Mouse (Mus musculus) midbrain, postnatal 0 days (tissue): ENCODE measurements around the gene Lyrm7. TPM values are rescaled to one million over a fixed set of nuclear protein-coding genes. Genes with fewer than 3 reads are reported as not detected.

ENCODE experiments used
- ATAC-seq: fragments of 200-750 bp; cut with Nextera tagmentation; 2 replicates; pipeline ENCODE4 v1.8.0; 2017; ENCODE audit warnings: moderate number of reproducible peaks, mild to moderate bottlenecking, moderate TSS enrichment, moderate library complexity; ENCODE audit not compliant: low FRiP score
- DNase-seq: peaks from one replicate; pipeline ENCODE4 v3.0.0-alpha.2; 2015; ENCODE audit warnings: low spot score
- H3K27ac ChIP-seq: fragments of 300-500 bp; sonication (generic); 2 replicates; pipeline ENCODE4 v1.5.1; 2014; ENCODE audit warnings: low read depth, mild to moderate bottlenecking, low read length, mixed read lengths
- H3K27me3 ChIP-seq: fragments of 300-500 bp; sonication (generic); 2 replicates; pipeline ENCODE4 v1.6.1; 2014; ENCODE audit warnings: low read length, control low read depth, mixed read lengths; ENCODE audit not compliant: insufficient read depth
- H3K36me3 ChIP-seq: fragments of 300-500 bp; sonication (generic); 2 replicates; pipeline ENCODE4 v1.6.1; 2014; ENCODE audit warnings: low read length, control low read depth, mixed read lengths; ENCODE audit not compliant: insufficient read depth
- H3K4me1 ChIP-seq: fragments of 300-500 bp; sonication (generic); 2 replicates; pipeline ENCODE4 v1.6.1; 2014; ENCODE audit warnings: mild to moderate bottlenecking, control low read depth, antibody characterized with exemption, low read length, mixed read lengths; ENCODE audit not compliant: insufficient read depth
- H3K4me2 ChIP-seq: fragments of 300-500 bp; sonication (generic); 2 replicates; pipeline ENCODE4 v1.6.1; 2014; ENCODE audit warnings: low read depth, mild to moderate bottlenecking, low read length, mixed read lengths; ENCODE audit not compliant: poor library complexity, severe bottlenecking
- H3K4me3 ChIP-seq: fragments of 300-500 bp; sonication (generic); 2 replicates; pipeline ENCODE4 v1.5.1; 2014; ENCODE audit warnings: low read depth, mild to moderate bottlenecking, low read length, moderate library complexity
- H3K9ac ChIP-seq: fragments of 300-500 bp; sonication (generic); replicated peaks from 2 replicates; pipeline ENCODE4 v1.6.1; 2014; ENCODE audit warnings: mild to moderate bottlenecking, low read length, moderate library complexity, mixed read lengths; ENCODE audit not compliant: poor library complexity, severe bottlenecking
- H3K9me3 ChIP-seq: fragments of 300-500 bp; sonication (generic); 2 replicates; pipeline ENCODE4 v1.6.1; 2016; ENCODE audit warnings: low read length, control low read depth
- CTCF ChIP-seq: IDR thresholded peaks from 2 replicates; pipeline ENCODE4 v1.5.1; 2016; ENCODE audit warnings: antibody characterized with exemption, mild to moderate bottlenecking
- WGBS: fragments of 180-500 bp; shearing (Covaris S2); extraction: QIAGEN DNeasy Blood & Tissue Kit; methylation state at CpG from one replicate; pipeline ENCODE4 v1.1.7; 2014; 5-methylcytosine and 5-hydroxymethylcytosine counted together
- polyA plus RNA-seq: library from polyadenylated mRNA; unstranded; fragments of >200 nt; fragmentation: Nextera tagmentation; extraction: Ambion mirVana; gene quantifications from 2 replicates; pipeline ENCODE4 v1.2.1, GENCODE M21; 2015
- total RNA-seq: library from RNA; depleted of rRNA; stranded (reverse); fragments of >200 nt; gene quantifications from 2 replicates; pipeline ENCODE4 v1.2.3, GENCODE M21; 2014; rRNA removed

The Lyrm7 gene
- total and polyA plus RNA-seq, 2 experiments from 2014 or later = 3.2 to 8.8 TPM

GRCm38 (mm10) chr11:54777387-54778130 lies 83.2 kb downstream of the Lyrm7 start:
- DNase-seq (no peak), ATAC-seq (no peak)
- no peak overlapping the region for H3K9ac ChIP-seq
- no peaks in the 10 kb centered on the region for H3K27me3 ChIP-seq
- no peaks in the 10 kb centered on the region for H3K36me3 ChIP-seq
- H3K4me2 ChIP-seq = no peak overlapping the region
- H3K4me3 ChIP-seq = no peak overlapping the region
- no peaks in the 10 kb centered on the region for H3K4me1 ChIP-seq
- 67% methylated on average over 6 of the region's 6 CpGs for WGBS
- no peak overlapping the region for H3K27ac ChIP-seq
- H3K9me3 ChIP-seq = no peaks in the 10 kb centered on the region
- TF ChIP-seq CTCF = no peak

Other genes with a start within 250 kb of the Lyrm7 start
- 134 and 137 TPM in 2 replicates for gene Cdc42se2, start 73.2 kb downstream of the Lyrm7 start, total RNA-seq
- 130 and 134 TPM in 2 replicates for gene Cdc42se2, start 73.2 kb downstream of the Lyrm7 start, polyA plus RNA-seq
- 475 and 586 TPM in 2 replicates for gene Hint1, start 5.5 kb upstream of the Lyrm7 start, total RNA-seq
- gene Hint1, start 5.5 kb upstream of the Lyrm7 start, polyA plus RNA-seq = 1,006 and 1,130 TPM in 2 replicates
- 14.6 and 23.1 TPM in 2 replicates for gene Gpx3, start 41.5 kb upstream of the Lyrm7 start, total RNA-seq
- 69.3 and 70.3 TPM in 2 replicates for gene Gpx3, start 41.5 kb upstream of the Lyrm7 start, polyA plus RNA-seq
- 19.2 and 20.9 TPM in 2 replicates for gene Tnip1, start 102.0 kb upstream of the Lyrm7 start, total RNA-seq
- gene Tnip1, start 102.0 kb upstream of the Lyrm7 start, polyA plus RNA-seq = 17.0 and 17.2 TPM in 2 replicates
- 48.2 and 51.5 TPM in 2 replicates for gene Anxa6, start 172.5 kb upstream of the Lyrm7 start, total RNA-seq
- 37.6 and 39.3 TPM in 2 replicates for gene Anxa6, start 172.5 kb upstream of the Lyrm7 start, polyA plus RNA-seq
- 0.33 and 2.2 TPM in 2 replicates for gene Ccdc69, start 217.2 kb upstream of the Lyrm7 start, total RNA-seq
- gene Ccdc69, start 217.2 kb upstream of the Lyrm7 start, polyA plus RNA-seq = 0.39 and 0.52 TPM in 2 replicates
- gene Gm2a, start 237.2 kb upstream of the Lyrm7 start, total RNA-seq = 31.5 and 46.4 TPM in 2 replicates
- gene Gm2a, start 237.2 kb upstream of the Lyrm7 start, polyA plus RNA-seq = 50.0 and 55.7 TPM in 2 replicates